Mouse (Mus musculus) embryonic fibroblast, embryonic 13.5 days (primary cell): ENCODE results near the gene Camk1.

Experiments used
- CTCF ChIP-seq: IDR thresholded peaks from 2 replicates; pipeline ENCODE4 v1.5.1; 2011; ENCODE audit warnings: mild to moderate bottlenecking, control low read depth, low read length, moderate library complexity, borderline replicate concordance; ENCODE audit not compliant: insufficient read depth
- POLR2A ChIP-seq: IDR thresholded peaks from 2 replicates; pipeline ENCODE4 v1.6.1; 2011; ENCODE audit warnings: low read depth, mild to moderate bottlenecking, control low read depth, low read length, moderate library complexity

DNA sequence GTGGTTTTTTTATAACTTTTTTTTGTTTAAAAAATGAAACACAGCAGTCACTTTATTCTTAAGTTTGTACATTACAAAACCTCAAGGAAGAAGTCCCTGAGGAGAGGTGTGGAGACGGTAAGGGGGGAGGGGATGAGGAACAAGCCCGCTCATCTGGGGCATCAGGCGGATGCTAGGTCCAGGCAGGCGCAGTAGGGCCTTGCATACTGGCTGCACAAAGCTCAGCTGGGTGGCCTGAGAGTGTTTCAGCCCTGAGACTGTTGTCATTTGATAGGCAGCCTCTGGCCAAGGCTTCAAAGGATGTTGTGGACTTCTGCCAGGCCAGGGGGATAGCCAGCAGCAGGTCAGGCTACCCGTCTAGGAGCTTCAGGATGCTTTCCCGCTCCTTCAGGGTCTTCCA, 22.9 kb upstream of the Camk1 start:
- TF ChIP-seq POLR2A, result no peak
- no peak for TF ChIP-seq CTCF
